Mouse (Mus musculus): Measurements from ENCODE around the gene Unc5c. TPM values are rescaled to one million over a fixed set of nuclear protein-coding genes. Genes with fewer than 3 reads are reported as not detected.

Gene Unc5c
- total and polyA plus RNA-seq, 3 experiments = not detected

DNA sequence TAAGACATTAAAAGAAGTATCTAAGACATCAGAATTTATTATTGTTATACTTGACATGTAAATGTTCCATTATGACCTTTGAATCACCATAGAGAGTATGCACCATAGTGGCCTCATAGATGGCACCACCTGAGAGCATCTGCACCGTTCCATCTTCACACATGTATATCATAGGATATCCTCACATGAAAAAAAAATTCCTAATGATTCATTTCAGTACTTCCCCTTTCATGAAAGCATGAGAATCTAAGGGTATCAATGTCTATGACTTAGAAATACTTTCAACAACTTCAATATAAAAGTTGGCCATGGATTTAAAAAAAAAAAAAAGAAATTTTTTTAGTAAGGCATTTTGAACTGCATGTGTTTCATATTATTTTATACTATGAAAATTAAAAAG is 25.6 kb downstream of the Unc5c start:
- no peak overlapping the region for H3K4me3 ChIP-seq (ENCODE audit: control insufficient read depth in 1 of 2, insufficient read depth in 1 of 2, low read depth in 2 of 2, low read length in 2 of 2)
- no peak overlapping the region for H3K27ac ChIP-seq (ENCODE audit: control insufficient read depth, low read depth, low read length)
- TF ChIP-seq GABPA (IDR thresholded peaks at IDR 0.05; ENCODE audit: low read depth, low read length) (no peak), USF1 (IDR thresholded peaks at IDR 0.05; ENCODE audit: low read depth, low read length) (no peak), E2F4 (IDR thresholded peaks at IDR 0.05; ENCODE audit: borderline replicate concordance, low read depth, low read length) (no peak), NELFE (IDR thresholded peaks at IDR 0.05; ENCODE audit: low read depth, low read length) (no peak), CTCF (IDR thresholded peaks at IDR 0.05 in 2 of 3, conservative IDR thresholded peaks at IDR 0.05 in 1 of 3; ENCODE audit: control insufficient read depth in 1 of 3, insufficient read depth in 1 of 3, low read depth in 2 of 3, low read length in 3 of 3, poor library complexity in 1 of 3, severe bottlenecking in 1 of 3) (no peak), SMC3 (IDR thresholded peaks at IDR 0.05; ENCODE audit: low read depth, low read length) (no peak), POLR2AphosphoS5 (IDR thresholded peaks at IDR 0.05; ENCODE audit: borderline replicate concordance, low read depth, low read length) (no peak)
- H3K79me2 ChIP-seq (ENCODE audit: control insufficient read depth, insufficient read depth, low read length, poor library complexity) = no peaks in the 10 kb centered on the region
- no peak for DNase-seq (ENCODE audit: low read depth, low spot score)
- no peak overlapping the region for H3K9ac ChIP-seq (ENCODE audit: control insufficient read depth, low read depth, low read length, poor library complexity, severe bottlenecking)
- H3K4me1 ChIP-seq (ENCODE audit: control insufficient read depth in 1 of 2, insufficient read depth in 2 of 2, low read length in 2 of 2) = no peaks in the 10 kb centered on the region
- H3K9me3 ChIP-seq (replicated peaks; ENCODE audit: insufficient read depth, low read length) = no peaks in the 10 kb centered on the region
- no peaks in the 10 kb centered on the region for H3K36me3 ChIP-seq (ENCODE audit: control insufficient read depth in 1 of 2, insufficient read depth in 2 of 2, low read length in 2 of 2)
- no peaks in the 10 kb centered on the region for H3K27me3 ChIP-seq (ENCODE audit: control insufficient read depth in 1 of 2, insufficient read depth in 2 of 2, low read length in 2 of 2)

DNA sequence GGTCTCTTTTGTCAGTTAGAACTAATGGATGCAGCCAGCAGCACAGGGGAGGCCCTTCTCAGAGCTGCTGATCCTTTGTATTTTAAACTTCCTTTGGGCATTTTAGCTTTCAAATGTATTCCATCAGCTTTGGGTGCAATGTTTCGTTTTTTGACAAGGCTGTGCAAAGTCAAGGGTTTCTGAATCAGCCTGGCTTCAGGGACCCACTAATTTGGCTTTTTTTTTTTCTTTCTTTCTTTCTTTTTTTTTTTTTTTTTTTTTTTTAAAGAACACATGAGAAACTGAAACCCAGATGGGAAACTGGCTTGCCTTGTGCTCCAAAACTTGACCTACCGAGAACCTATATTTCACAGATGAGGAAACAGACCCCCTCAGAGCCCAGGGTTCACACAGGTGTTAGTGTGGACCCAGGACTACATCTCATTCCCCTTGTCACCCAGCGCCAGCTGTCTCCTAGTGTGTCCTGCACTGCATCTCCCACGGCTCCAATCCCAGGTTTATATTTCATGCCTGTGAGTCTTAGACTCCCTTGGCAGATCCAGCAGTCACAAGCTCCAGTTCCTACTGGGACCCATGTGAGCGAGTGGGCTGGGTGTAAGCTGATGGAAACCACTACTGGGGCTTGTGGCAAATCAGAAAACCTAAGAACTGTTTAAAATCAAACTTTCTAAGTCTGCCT is 26.4 kb downstream of the Unc5c start:
- no peaks in the 10 kb centered on the region for H3K36me3 ChIP-seq (ENCODE audit: control insufficient read depth in 1 of 2, insufficient read depth in 2 of 2, low read length in 2 of 2)
- no peaks in the 10 kb centered on the region for H3K79me2 ChIP-seq (ENCODE audit: control insufficient read depth, insufficient read depth, low read length, poor library complexity)
- no peaks in the 10 kb centered on the region for H3K27me3 ChIP-seq (ENCODE audit: control insufficient read depth in 1 of 2, insufficient read depth in 2 of 2, low read length in 2 of 2)
- no peaks in the 10 kb centered on the region for H3K9me3 ChIP-seq (replicated peaks; ENCODE audit: insufficient read depth, low read length)
- no peaks in the 10 kb centered on the region for H3K4me1 ChIP-seq (ENCODE audit: control insufficient read depth in 1 of 2, insufficient read depth in 2 of 2, low read length in 2 of 2)
- no peak overlapping the region for H3K4me3 ChIP-seq (ENCODE audit: control insufficient read depth in 1 of 2, insufficient read depth in 1 of 2, low read depth in 2 of 2, low read length in 2 of 2)
- H3K9ac ChIP-seq (ENCODE audit: control insufficient read depth, low read depth, low read length, poor library complexity, severe bottlenecking) = no peak overlapping the region
- TF ChIP-seq ELF1 (IDR thresholded peaks at IDR 0.05; ENCODE audit: low read depth, low read length) (no peak), ZNF384 (IDR thresholded peaks at IDR 0.05; ENCODE audit: low read depth, low read length) (peak; percentile 24; the same call in 1 of the 2 replicates)
- no peak for DNase-seq (ENCODE audit: low read depth, low spot score)
- H3K27ac ChIP-seq (ENCODE audit: control insufficient read depth, low read depth, low read length) = no peak overlapping the region

DNA sequence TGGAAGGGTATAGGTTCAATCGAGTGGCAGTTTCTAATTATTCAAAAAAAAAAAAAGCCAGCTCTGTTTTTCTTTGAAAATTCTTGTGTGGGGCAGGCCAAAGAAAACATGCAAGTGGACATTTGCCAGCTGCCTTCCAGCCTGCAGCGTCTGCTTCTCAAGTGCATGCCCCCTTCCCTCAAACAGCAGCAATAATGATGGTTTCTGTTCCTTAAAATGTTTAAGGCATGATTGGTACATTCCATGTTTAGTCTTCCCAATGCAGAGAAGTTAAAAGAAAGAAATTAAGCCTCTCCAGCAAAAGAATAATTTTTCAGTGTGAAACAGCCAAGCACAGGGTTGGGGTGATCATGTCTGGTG is 26.9 kb downstream of the Unc5c start:
- no peaks in the 10 kb centered on the region for H3K36me3 ChIP-seq (ENCODE audit: control insufficient read depth in 1 of 2, insufficient read depth in 2 of 2, low read length in 2 of 2)
- H3K79me2 ChIP-seq (ENCODE audit: control insufficient read depth, insufficient read depth, low read length, poor library complexity) = no peaks in the 10 kb centered on the region
- no peak overlapping the region for H3K9ac ChIP-seq (ENCODE audit: control insufficient read depth, low read depth, low read length, poor library complexity, severe bottlenecking)
- no peaks in the 10 kb centered on the region for H3K27me3 ChIP-seq (ENCODE audit: control insufficient read depth in 1 of 2, insufficient read depth in 2 of 2, low read length in 2 of 2)
- no peak overlapping the region for H3K4me3 ChIP-seq (ENCODE audit: control insufficient read depth in 1 of 2, insufficient read depth in 1 of 2, low read depth in 2 of 2, low read length in 2 of 2)
- no peak overlapping the region for H3K27ac ChIP-seq (ENCODE audit: control insufficient read depth, low read depth, low read length)
- H3K9me3 ChIP-seq (replicated peaks; ENCODE audit: insufficient read depth, low read length) = no peaks in the 10 kb centered on the region
- no peak for DNase-seq (ENCODE audit: low read depth, low spot score)
- H3K4me1 ChIP-seq (ENCODE audit: control insufficient read depth in 1 of 2, insufficient read depth in 2 of 2, low read length in 2 of 2) = no peaks in the 10 kb centered on the region
- TF ChIP-seq POLR2AphosphoS5 (IDR thresholded peaks at IDR 0.05; ENCODE audit: borderline replicate concordance, low read depth, low read length) (no peak), EP300 (IDR thresholded peaks at IDR 0.05; ENCODE audit: low read depth in 1 of 2, low read length in 2 of 2) (no peak), HCFC1 (IDR thresholded peaks at IDR 0.05; ENCODE audit: low read depth, low read length) (no peak), SIN3A (IDR thresholded peaks at IDR 0.05; ENCODE audit: low read length) (no peak)
